Mouse (Mus musculus) bone marrow macrophage, adult 2 months (primary cell): ENCODE results near the gene Ylpm1.

Experiments
- CTCF ChIP-seq: IDR thresholded peaks from 2 replicates; pipeline ENCODE4 v1.5.1; 2012; ENCODE audit warnings: low read depth, mild to moderate bottlenecking, low read length, moderate library complexity
- POLR2A ChIP-seq: IDR thresholded peaks from 2 replicates; pipeline ENCODE4 v1.6.1; 2012; ENCODE audit warnings: mild to moderate bottlenecking, low read depth, low read length, borderline replicate concordance

DNA sequence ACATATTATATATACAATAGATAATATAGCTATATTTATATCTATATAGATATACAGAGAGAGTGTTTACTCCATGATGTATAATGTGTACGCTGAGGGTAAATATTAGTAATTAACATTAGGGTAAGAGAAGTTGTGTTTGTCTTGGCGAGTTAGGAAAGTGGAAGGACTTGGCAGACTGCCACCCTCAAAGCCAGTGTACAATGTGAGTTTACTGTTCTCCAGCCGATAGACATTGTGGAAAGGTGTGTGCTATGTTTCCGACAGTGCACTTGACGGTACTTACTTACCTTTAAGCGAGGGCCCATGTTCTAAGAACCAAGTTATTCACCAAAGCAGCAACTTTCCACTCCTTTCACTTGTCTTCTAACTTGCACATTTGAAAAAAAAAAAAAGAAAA, 45.4 kb upstream of the Ylpm1 start:
- TF ChIP-seq POLR2A (no peak), CTCF (no peak)
